ENCODE assay signal across 28 mouse cellular contexts in genomic region chr12:36647514-36647913, GRCm38 (mm10).
"Had no signal": no experiment of that assay in that cellular context is flagged by ENCODE, and none has a peak within 500 bp of the region (broad histone marks: within the 10 kb centered on the region; RNA-seq: fewer than 3 reads in every experiment).

No protein-coding gene starts in this region.

- H3K27me3 ChIP-seq: embryonic facial prominence, embryonic 12.5 days; embryonic facial prominence, embryonic 13.5 days; embryonic facial prominence, embryonic 15.5 days; forebrain, embryonic 12.5 days; forebrain, embryonic 13.5 days; forebrain, embryonic 15.5 days had no signal

- H3K36me3 ChIP-seq: embryonic facial prominence, embryonic 10.5 days; embryonic facial prominence, embryonic 12.5 days; embryonic facial prominence, embryonic 13.5 days; embryonic facial prominence, embryonic 15.5 days; forebrain, embryonic 10.5 days; forebrain, embryonic 12.5 days; forebrain, embryonic 15.5 days had no signal

- H3K4me3 ChIP-seq: embryonic facial prominence, embryonic 10.5 days; embryonic facial prominence, embryonic 12.5 days; embryonic facial prominence, embryonic 13.5 days; embryonic facial prominence, embryonic 15.5 days; erythroblast, embryonic 14.5 days; forebrain, embryonic 10.5 days; forebrain, embryonic 12.5 days; forebrain, embryonic 13.5 days; forebrain, embryonic 15.5 days; gastrocnemius, adult 2 months; heart, adult 2 months had no signal

- DNase-seq: cerebellum, adult 8-10 months; cerebellum, adult 9-10 months; cerebellum, adult 9-11 months; cerebellum, postnatal 10 days; cerebellum, postnatal 14 days; cerebellum, postnatal 25 days; cerebellum, postnatal 36 days; embryo, embryonic 11 days; forebrain, postnatal 0 days; gastrocnemius, adult 2 months; gastrocnemius, postnatal 10 days; gastrocnemius, postnatal 14 days; gastrocnemius, postnatal 25 days; gastrocnemius, postnatal 36 days; heart, adult 11 months; heart, adult 18-20 months; heart, adult 2 months had no signal

- H3K9ac ChIP-seq: embryonic facial prominence, embryonic 12.5 days; embryonic facial prominence, embryonic 13.5 days; embryonic facial prominence, embryonic 15.5 days; forebrain, embryonic 12.5 days; forebrain, embryonic 13.5 days; forebrain, embryonic 15.5 days; forebrain, postnatal 0 days had no signal

- ATAC-seq: forebrain, embryonic 13.5 days; forebrain, embryonic 14.5 days; forebrain, embryonic 15.5 days; forebrain, embryonic 16.5 days; forebrain, postnatal 0 days had no signal

- H3K27ac ChIP-seq: embryonic facial prominence, embryonic 10.5 days; embryonic facial prominence, embryonic 12.5 days; embryonic facial prominence, embryonic 13.5 days; embryonic facial prominence, embryonic 15.5 days; forebrain, embryonic 10.5 days; forebrain, embryonic 12.5 days; forebrain, embryonic 13.5 days; forebrain, embryonic 15.5 days; gastrocnemius, adult 2 months; heart, adult 2 months had no signal

- H3K9me3 ChIP-seq: embryonic facial prominence, embryonic 10.5 days; embryonic facial prominence, embryonic 12.5 days; embryonic facial prominence, embryonic 13.5 days; embryonic facial prominence, embryonic 15.5 days; forebrain, embryonic 10.5 days; forebrain, embryonic 12.5 days; forebrain, embryonic 13.5 days; forebrain, embryonic 15.5 days had no signal

- H3K4me1 ChIP-seq: embryonic facial prominence, embryonic 10.5 days; embryonic facial prominence, embryonic 12.5 days; embryonic facial prominence, embryonic 13.5 days; embryonic facial prominence, embryonic 15.5 days; forebrain, embryonic 10.5 days; forebrain, embryonic 12.5 days; forebrain, embryonic 13.5 days; forebrain, embryonic 15.5 days had no signal

- H3K4me2 ChIP-seq: embryonic facial prominence, embryonic 12.5 days; embryonic facial prominence, embryonic 13.5 days; embryonic facial prominence, embryonic 15.5 days; forebrain, embryonic 12.5 days; forebrain, embryonic 13.5 days; forebrain, embryonic 15.5 days had no signal
